Mouse (Mus musculus) heart, postnatal 4 days (tissue): ENCODE measurements around the gene Rbmx2. TPM values are rescaled to one million over a fixed set of nuclear protein-coding genes. Genes with fewer than 3 reads are reported as not detected.

ENCODE experiments used
- DNase-seq: peaks from one replicate; pipeline ENCODE4 v3.0.0; 2021
- total RNA-seq, 2 experiments: library from RNA; stranded (reverse); gene quantifications; 2 replicates each; pipeline ENCODE4 v1.2.3; 2021

Gene Rbmx2
- 1 to 10 TPM; 6.4 to 6.9 TPM for total RNA-seq

DNA sequence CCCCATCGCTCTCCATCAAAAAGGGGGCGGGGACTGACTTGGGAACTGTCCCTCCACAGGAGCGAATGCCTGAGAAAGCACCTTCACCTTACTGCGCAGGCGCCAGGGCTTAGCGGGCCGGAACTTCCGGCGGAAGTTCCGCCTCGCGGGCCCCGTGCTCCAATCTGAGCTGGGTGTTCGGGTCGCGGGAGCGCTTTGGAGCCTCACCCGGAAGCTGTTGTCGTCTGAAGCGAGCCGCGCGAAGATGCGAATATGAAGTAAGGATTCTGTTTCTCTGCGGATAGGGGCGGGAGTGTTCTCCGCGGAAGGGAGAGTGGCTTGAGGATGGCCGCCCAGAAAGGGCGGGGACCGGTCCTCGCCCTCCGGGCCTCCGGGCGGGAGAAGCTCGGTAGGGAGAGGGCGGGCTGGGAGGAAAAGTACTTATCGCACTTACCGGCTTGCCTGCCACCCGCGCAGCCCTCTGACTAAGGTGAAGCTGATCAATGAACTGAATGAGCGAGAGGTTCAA is at the start of gene Rbmx2:
Rbmx2 (plus strand) TSS at position 141 of the 508 bp plus-strand sequence.
- peak; percentile 90 for DNase-seq

- DNase-seq = no peak
Observed at GRCm38 (mm10) chrX:48666807-48667206, 28.0 kb upstream of the Rbmx2 start.

DNA sequence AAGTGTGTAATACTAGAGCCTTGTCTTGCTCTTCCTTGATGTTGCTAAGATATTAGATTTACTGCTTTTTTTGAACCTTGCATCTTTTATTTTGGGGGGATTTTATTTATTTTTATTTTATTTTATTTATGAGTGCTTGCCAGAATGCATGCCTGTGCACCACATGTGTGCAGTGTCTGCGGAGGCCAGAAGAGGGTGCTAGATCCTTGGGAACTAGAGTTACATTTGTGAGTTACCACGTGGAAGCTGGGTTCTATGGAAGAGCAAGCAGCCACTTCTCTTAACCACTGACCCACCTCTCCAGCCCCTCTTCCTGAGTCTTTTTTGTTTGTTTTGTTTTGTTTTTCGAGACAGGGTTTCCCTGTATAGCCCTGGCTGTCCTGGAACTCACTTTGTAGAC is 25.2 kb upstream of the Rbmx2 start:
- peak; percentile 7 for DNase-seq

GRCm38 (mm10) chrX:48671714-48672113 is 23.1 kb upstream of the Rbmx2 start:
- DNase-seq = no peak

- peak; percentile 22 for DNase-seq
Observed at GRCm38 (mm10) chrX:48674171-48674570, 20.6 kb upstream of the Rbmx2 start, which contains the start of gene Gpr119. Gene Gpr119, minus strand, starts transcription at chrX:48674478.

- DNase-seq = peak; percentile 58
Observed at GRCm38 (mm10) chrX:48683451-48683850, 11.4 kb upstream of the Rbmx2 start.

- DNase-seq = no peak
Observed at GRCm38 (mm10) chrX:48683857-48684256, 10.9 kb upstream of the Rbmx2 start.

GRCm38 (mm10) chrX:48694460-48694859 is 344 bp upstream of the Rbmx2 start:
- no peak for DNase-seq

DNA sequence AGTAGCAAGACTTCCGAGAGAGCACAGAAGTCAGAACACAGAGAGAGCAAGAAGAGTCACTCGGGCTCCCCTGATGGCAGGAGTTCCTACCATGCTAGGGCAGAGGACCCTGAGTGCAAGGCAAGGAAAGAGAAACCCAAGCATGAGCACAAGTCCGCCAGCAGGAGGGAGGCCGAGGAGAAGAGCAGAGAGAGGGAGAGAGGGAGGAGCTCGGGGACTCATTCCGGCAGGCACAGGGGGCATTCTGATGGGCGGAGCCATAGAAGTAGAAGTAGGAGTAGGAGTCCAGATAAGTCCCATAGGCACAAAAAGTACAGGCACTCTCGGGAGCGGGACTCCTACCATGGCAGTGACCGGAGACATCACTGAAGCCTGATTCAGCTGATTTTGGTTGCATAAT is 14.9 kb downstream of the Rbmx2 start:
- no peak for DNase-seq

GRCm38 (mm10) chrX:48712846-48713245 is 18.0 kb downstream of the Rbmx2 start:
- no peak for DNase-seq

DNA sequence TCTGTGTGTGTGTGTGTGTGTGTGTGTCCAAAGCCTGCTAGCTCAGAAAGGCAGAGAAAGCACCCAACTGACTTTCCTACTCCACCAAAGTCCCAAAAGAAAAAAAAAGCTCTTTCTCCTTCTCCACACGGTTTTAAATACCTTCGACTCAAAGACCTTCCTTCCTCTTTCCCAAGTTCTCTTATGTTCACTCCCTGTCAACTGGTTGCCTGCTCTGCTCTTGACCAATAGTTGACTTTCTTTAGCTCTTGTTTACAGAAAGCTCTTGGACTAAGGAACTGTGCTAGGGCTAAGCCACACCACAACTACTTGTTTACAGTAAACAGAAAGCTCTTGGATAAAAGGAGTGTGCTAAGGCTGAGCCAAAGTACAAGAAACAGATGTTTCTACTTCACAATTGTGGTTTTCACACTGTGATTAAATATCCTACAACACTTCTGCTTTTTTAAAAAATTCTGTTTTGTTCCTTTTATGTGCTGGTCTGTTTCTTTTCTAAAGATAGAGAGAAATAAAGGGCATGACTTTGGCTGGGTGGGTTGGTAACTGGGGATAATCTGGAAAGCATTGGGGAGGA is 60.0 kb downstream of the Rbmx2 start:
- no peak for DNase-seq

Other genes with a start within 250 kb of the Rbmx2 start
- gene Elf4, start 231.9 kb upstream of the Rbmx2 start, total RNA-seq = 10 to 100 TPM; 25.7 to 32.4 TPM
- 10 to 100 TPM; 97.9 TPM for gene Aifm1, start 181.4 kb upstream of the Rbmx2 start, total RNA-seq
- gene Rab33a, start 175.7 kb upstream of the Rbmx2 start, total RNA-seq = 1 to 10 TPM; 1.1 to 1.6 TPM
- 10 to 100 TPM; 14.4 to 16.8 TPM for gene Zfp280c, start 100.5 kb upstream of the Rbmx2 start, total RNA-seq
- 1 to 10 TPM; 3.9 to 4.2 TPM for gene Slc25a14, start 71.6 kb upstream of the Rbmx2 start, total RNA-seq
- not detected for gene Gpr119, start 20.5 kb upstream of the Rbmx2 start, total RNA-seq
- not detected for gene Gm595, start 182.7 kb downstream of the Rbmx2 start, total RNA-seq